Mouse (Mus musculus) adrenal gland, postnatal 36 days (tissue): ENCODE measurements around the gene Rps23. TPM values are rescaled to one million over a fixed set of nuclear protein-coding genes. Genes with fewer than 3 reads are reported as not detected.

ENCODE experiments used
- DNase-seq, 2 experiments: peaks; one replicate each; pipeline ENCODE4 v3.0.0; 2021; ENCODE audit warnings: mixed read lengths in 1 of 2
- total RNA-seq, 2 experiments: library from RNA; stranded (reverse); gene quantifications; 2 replicates each; pipeline ENCODE4 v1.2.3; 2021

Rps23 gene
- total RNA-seq, 2 experiments from 2014 or later = 414 to 442 TPM

DNA sequence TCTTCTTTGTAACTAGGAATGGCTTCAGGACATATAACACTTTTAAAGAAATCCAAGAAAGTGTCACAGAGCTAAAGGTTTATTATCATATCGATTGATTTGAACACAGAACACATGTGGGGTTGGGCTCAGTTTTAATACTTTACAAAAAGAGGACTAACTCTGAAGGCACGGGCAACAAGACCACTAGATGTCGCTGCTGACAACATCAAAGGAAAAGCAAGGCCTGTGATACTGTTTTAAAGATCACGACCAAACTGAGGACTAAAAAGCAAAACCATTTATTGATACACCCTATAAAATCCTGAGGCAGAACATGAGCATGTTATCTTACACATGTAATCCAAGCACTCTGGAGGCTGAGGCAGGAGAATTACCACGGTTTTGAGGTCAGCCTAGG, 7.1 kb downstream of the Rps23 start:
- DNase-seq = peak; percentile 61 to 78

DNA sequence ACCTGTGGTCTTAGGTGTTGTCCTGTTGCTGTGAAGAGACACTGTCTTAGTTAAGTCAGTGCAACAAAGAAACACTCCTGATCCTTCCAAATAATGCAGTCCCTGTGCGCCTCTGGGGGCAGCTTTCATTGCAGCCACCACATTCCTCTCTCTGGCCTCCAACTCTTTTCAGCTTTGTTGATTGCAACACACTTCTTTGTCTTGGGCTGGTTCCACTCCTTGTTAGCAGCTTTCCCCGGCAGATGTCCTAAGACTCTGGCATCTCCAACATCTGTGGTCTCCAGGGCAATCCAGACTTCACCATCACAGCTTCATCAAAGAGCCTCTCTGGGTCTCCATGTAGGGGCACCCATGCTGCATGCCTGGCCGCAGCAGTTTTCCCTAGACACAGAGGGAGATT, 10.5 kb downstream of the Rps23 start:
- DNase-seq = no peak

DNA sequence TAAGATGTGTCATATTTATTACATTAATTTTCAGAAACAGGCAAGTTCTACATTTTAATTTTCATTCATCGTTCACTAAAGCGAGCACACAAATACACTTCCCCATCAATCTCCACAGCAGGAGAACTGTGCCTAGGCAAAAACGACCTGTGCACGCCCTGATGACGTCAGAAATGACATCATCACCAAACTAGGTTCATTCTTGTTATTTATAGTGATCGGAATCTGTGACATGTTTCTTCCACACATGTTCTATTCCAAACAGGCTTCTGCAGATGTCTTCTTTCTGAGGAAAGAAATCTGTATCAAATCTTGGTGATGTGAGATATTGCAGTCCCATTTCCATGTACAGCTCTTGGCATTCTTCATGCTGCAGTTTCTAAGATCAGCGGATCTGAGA, 13.1 kb downstream of the Rps23 start:
- no peak for DNase-seq

GRCm38 (mm10) chr13:90939192-90939591, 16.4 kb downstream of the Rps23 start:
- DNase-seq = no peak

GRCm38 (mm10) chr13:90939600-90939999, 16.8 kb downstream of the Rps23 start:
- DNase-seq = no peak

DNA sequence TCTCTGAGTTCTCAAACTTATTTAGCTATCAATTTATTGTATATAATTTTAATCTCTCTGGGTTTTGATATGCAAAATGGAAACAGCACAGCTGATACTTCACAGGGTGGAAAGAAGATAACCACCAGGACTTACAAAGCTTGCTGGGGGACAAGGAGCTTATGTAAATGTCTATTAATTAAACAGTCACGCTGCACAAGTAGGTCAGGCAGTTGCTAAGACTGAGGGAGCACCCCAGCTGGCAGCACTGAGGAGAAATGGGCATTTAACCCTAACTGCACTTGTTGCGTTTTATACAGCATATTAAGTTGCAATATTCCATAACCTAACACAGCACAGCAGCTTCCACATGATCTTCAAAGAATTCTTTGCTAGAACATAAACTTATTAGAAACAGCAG, 36.1 kb downstream of the Rps23 start:
- DNase-seq = no peak

DNA sequence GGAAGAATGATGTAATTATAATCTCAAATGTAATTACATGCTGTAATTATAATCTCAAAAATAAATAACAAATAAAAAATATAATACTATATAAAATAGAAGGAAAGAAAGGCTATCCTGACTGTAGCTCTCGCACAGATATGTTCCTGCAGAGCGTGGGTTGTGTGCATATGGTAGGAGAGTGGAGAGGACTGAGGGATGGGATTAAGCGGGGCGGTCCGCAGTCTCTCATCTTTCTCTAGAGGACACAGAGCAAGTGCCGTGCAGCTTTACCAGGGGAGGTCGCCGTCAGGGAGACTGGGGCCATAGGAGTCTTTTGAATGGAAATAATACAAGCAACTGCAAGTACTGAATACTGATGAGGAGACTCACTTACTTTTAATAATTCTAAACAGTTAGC, 37.8 kb downstream of the Rps23 start:
- no peak for DNase-seq

- DNase-seq = no peak
Measured at GRCm38 (mm10) chr13:90962836-90963760, 40.3 kb downstream of the Rps23 start.

GRCm38 (mm10) chr13:90964511-90964910, 41.8 kb downstream of the Rps23 start:
- DNase-seq = no peak

GRCm38 (mm10) chr13:90965996-90966395, 43.2 kb downstream of the Rps23 start:
- DNase-seq = peak in 1 of 2 experiments; percentile 9

DNA sequence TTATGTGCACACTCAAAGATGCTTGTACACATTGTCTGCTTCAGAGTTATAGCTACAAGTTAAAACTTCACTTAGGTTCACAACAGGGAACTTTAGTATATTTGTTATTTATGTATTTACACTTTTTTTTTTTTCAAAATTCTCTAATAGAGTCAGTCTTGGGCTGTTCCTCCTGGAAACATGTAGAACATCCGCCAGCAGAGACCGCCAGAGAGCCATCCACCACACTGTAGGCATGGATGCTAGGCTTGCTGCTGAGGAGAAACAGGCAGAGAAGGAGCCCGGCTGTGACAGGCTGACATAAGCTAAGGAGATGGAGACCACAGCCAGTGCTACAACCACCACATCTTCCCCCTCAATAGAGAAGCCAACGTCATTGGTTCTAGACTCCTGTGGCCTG, 44.7 kb downstream of the Rps23 start:
- peak; percentile 87 for DNase-seq

DNA sequence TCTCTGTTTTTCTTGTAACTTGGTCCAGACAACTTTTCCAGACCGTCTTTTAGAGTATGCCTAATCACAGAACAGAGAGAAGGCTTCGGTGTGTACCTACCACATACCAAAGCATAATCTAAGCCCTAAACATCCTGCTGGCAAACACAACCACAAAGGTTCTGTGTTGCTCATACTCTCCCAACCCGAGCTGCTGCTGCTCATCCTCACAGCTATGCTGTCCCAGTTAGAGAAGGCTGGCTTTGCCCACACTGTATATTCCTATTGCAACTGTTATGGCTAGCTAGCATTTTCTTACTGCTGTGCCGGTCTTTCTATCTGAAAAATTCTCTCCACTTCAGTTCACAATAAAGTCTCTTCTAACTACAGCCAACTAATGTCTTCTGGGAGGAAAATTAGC, 46.2 kb downstream of the Rps23 start:
- DNase-seq = no peak

- DNase-seq = no peak
Measured at GRCm38 (mm10) chr13:90970259-90971017, 47.7 kb downstream of the Rps23 start.

DNA sequence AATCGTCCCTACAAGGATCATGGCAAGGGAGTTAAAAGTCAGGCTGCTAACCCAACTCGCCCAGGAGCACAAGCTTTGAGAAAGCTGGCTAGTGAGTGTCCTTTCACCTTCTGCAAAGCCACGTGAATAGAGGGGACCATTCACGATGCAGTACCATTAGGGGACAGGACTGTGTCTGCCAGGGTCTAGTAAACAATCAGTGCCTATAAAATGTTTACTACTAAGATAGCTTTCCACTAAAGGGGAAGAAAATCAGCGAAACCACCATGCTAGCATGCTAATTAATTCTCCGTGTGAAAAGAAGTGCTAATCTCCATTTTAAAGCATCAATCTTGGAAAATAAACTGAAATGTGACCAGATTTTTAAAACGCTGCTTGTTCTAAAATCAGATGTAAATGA, 50.7 kb downstream of the Rps23 start:
- no peak for DNase-seq

Other genes starting within 250 kb of the Rps23 start
- gene Atp6ap1l, start 17.6 kb upstream of the Rps23 start, total RNA-seq = not detected